Mouse (Mus musculus) forelimb bud, embryonic 11.5 days (tissue): ENCODE measurements around the gene Naxe.
A peak's percentile ranks its signal among the peaks of the same experiment; 100 is the strongest.

ENCODE experiments used
- DNase-seq: peaks from one replicate; pipeline ENCODE4 v3.0.0-alpha.2; 2012; ENCODE audit warnings: low read depth, low spot score

The Naxe gene

GRCm38 (mm10) chr3:88057030-88057429 lies 1.3 kb downstream of the Naxe start:
- DNase-seq: no peak

- DNase-seq: no peak
Measured at GRCm38 (mm10) chr3:88049532-88049931, 8.8 kb downstream of the Naxe start.

- DNase-seq: peak; percentile 97
Measured at GRCm38 (mm10) chr3:88042661-88043421, 15.5 kb downstream of the Naxe start, which contains the start of gene Gpatch4. Gpatch4 (plus strand) TSS chr3:88043108.

- DNase-seq: no peak
Measured at GRCm38 (mm10) chr3:88035561-88036293, 22.6 kb downstream of the Naxe start.

- DNase-seq: no peak
Measured at GRCm38 (mm10) chr3:88033506-88033905, 24.8 kb downstream of the Naxe start.

GRCm38 (mm10) chr3:88030608-88031395 lies 27.5 kb downstream of the Naxe start:
- DNase-seq: no peak

DNA sequence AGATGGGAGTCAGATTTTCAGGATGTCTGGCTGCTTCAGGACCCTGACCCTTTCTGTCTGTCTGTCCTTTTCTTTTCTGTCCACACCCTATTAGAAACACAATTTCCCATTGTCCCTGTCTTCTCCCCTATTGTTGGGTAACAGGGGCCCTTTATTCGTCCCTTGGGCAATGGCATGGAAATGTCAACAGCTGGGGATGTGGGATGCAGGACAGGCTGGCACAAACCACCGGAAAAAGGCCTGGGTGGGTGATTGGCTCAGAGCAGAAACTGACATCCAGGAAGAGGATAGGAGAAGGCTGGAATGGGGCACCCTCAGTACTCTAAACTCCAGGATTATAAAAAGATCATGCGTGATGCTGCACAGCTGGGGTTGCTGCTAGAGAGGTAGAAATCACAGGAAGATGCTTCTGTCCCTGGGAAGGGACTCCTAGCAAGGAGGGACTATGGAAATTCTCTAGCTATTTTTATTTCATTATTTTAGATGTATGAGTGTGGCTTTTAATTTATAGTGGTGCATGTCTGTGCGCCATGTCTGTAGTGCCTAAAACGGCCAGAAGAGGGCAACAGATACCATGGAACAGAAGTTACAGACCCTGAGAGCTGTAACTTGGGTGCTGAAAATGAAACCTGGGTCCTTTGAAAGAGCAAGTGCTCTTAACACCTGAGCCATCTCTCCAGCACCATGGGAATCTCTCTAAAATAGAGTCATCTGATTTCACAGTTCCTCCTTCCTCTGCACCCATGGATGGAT lies 30.7 kb downstream of the Naxe start, which contains the start of gene Hapln2:
Hapln2 (minus strand) TSS at position 150 of the 753 bp plus-strand sequence.
- no peak for DNase-seq

GRCm38 (mm10) chr3:88026823-88027222 lies 31.5 kb downstream of the Naxe start:
- DNase-seq: no peak

GRCm38 (mm10) chr3:88023192-88024074 lies 34.9 kb downstream of the Naxe start:
- no peak for DNase-seq

DNA sequence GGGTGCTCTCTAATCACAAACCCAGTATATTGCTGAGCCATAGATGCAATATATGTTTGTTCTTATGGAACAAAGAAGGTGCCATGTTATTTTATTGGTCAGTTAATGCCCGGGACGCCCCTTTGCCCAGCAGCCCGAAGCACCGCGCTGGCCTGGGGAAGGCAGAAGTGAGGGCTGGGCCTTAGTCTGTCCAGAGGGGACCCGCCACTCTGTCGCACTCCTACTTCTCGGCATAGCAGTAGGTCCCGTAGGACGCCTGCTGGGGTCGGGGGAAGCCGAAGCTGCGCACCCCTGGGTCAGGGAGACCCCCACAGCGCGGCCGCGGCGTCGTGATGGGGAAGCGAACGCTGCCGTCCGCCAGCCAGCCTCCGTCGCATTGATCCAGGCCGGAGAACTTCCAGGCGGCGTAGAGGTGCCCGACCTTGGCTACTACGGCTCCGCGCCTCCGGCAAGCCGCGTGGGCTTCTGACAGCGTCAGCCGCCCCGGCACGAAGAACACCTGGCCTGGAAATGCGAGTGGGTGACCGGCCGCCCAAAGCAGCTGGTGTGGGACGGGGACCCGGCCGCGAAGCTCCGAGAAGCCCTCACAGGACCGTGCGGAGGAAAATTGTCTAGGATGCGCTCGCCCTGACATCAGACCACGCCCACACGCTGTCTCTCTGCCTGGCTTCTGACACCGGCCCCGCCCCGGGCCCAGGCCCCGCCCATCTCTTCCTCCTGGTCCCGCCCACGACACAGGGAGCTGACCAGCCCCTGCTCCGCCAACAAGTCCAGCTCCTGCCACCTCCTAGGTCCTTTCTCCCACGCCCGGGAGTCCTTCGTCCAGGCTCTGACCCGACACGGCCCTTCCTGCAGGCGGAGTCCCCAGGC lies 35.7 kb downstream of the Naxe start:
- DNase-seq: peak; percentile 72

DNA sequence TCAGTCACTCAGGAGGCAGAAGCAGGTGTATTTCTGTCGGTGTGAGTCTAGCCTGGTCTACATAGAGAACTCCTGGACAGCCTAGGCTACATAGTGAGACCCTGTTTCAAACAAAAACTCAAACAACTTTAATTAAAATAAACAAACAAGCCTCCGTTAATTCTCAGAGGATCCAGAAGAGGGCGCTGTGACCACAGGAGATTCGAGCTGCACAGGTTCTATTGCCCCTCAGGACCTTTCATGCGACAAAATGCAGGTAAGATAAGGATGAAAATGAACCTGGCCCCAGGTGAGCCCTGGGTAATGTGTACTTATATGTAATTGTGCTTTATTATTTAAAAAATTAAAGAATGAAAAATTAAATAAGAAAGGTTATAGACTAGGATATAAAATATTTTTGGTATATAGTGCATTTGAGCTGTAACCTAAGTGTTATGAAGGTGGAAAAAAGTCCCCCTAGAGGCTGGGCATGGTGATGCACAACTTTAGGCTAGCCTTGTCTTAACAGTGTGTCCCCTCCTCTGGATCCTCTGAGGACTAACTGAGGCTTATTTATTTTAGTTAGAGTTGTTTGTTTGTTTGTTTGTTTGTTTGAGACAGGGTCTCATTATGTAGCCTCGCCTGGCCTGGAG lies 47.5 kb downstream of the Naxe start:
- no peak for DNase-seq
